Mouse (Mus musculus): ENCODE measurements around the gene Mid1. TPM values are rescaled to one million over a fixed set of nuclear protein-coding genes. Genes with fewer than 3 reads are reported as not detected.

Mid1 gene
- polyA plus RNA-seq, 1 experiment = 7.6 TPM

- TF ChIP-seq POLR2A (IDR thresholded peaks at IDR 0.05; ENCODE audit: extremely low read depth, insufficient read depth, low read length) (no peak), CTCF (IDR thresholded peaks at IDR 0.05; ENCODE audit: extremely low read depth, insufficient read depth, low read length) (no peak)
- Histone ChIP-seq H3K4me3 (ENCODE audit: insufficient read depth, low read length) (no peak overlapping the region), H3K4me1 (ENCODE audit: control insufficient read depth, insufficient read depth, low read length) (no peaks in the 10 kb centered on the region), H3K27ac (ENCODE audit: insufficient read depth, low read length) (no peak overlapping the region)
These were observed 214.4 kb downstream of the Mid1 start for GRCm38 (mm10) chrX:169899227-169899950.

GRCm38 (mm10) chrX:169902860-169903259 is 217.9 kb downstream of the Mid1 start:
- Histone ChIP-seq H3K27ac (ENCODE audit: insufficient read depth, low read length) (no peak overlapping the region), H3K4me1 (ENCODE audit: control insufficient read depth, insufficient read depth, low read length) (no peaks in the 10 kb centered on the region), H3K4me3 (ENCODE audit: insufficient read depth, low read length) (no peak overlapping the region)
- no peak for TF ChIP-seq POLR2A (IDR thresholded peaks at IDR 0.05; ENCODE audit: extremely low read depth, insufficient read depth, low read length)
- TF ChIP-seq CTCF (IDR thresholded peaks at IDR 0.05; ENCODE audit: extremely low read depth, insufficient read depth, low read length) = no peak

- TF ChIP-seq POLR2A (IDR thresholded peaks at IDR 0.05; ENCODE audit: extremely low read depth, insufficient read depth, low read length) = no peak
- TF ChIP-seq CTCF (IDR thresholded peaks at IDR 0.05; ENCODE audit: extremely low read depth, insufficient read depth, low read length) = no peak
These were observed 218.7 kb downstream of the Mid1 start for GRCm38 (mm10) chrX:169903656-169904055.

GRCm38 (mm10) chrX:169906054-169906508 is 221.1 kb downstream of the Mid1 start:
- H3K4me3 ChIP-seq (ENCODE audit: insufficient read depth, low read length) = no peak overlapping the region
- no peaks in the 10 kb centered on the region for H3K4me1 ChIP-seq (ENCODE audit: control insufficient read depth, insufficient read depth, low read length)
- no peak overlapping the region for H3K27ac ChIP-seq (ENCODE audit: insufficient read depth, low read length)
- no peak for TF ChIP-seq CTCF (IDR thresholded peaks at IDR 0.05; ENCODE audit: extremely low read depth, insufficient read depth, low read length)
- no peak for TF ChIP-seq POLR2A (IDR thresholded peaks at IDR 0.05; ENCODE audit: extremely low read depth, insufficient read depth, low read length)

More at GRCm38 (mm10) chrX:169903656-169904055, 218.7 kb downstream of the Mid1 start:
- H3K4me3 ChIP-seq (ENCODE audit: insufficient read depth, low read length) = no peak overlapping the region
- H3K4me1 ChIP-seq (ENCODE audit: control insufficient read depth, insufficient read depth, low read length) = no peaks in the 10 kb centered on the region
- no peak overlapping the region for H3K27ac ChIP-seq (ENCODE audit: insufficient read depth, low read length)

DNA sequence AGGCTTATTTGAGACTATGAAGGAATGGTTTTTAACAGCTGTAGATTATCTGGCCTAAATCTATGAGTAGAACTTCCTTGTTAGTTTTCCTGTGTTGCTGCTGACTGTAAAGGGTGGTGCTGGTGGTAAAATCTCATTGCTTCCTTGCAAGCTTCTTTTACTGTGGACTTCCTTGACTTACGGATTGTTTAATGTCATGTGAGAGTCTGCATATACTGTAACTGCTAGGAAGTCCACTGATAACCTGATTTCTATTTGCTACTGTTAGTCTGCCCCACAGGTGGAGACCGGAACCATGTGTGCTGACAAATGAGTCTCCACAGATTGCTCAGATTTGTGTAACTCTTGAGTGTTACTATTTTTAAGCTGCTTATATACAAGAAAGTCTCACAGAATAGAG is 224.9 kb downstream of the Mid1 start:
- no peak overlapping the region for H3K27ac ChIP-seq (ENCODE audit: insufficient read depth, low read length)
- no peak overlapping the region for H3K4me3 ChIP-seq (ENCODE audit: insufficient read depth, low read length)
- H3K4me1 ChIP-seq (ENCODE audit: control insufficient read depth, insufficient read depth, low read length) = no peaks in the 10 kb centered on the region
- TF ChIP-seq CTCF (IDR thresholded peaks at IDR 0.05; ENCODE audit: extremely low read depth, insufficient read depth, low read length) (no peak), POLR2A (IDR thresholded peaks at IDR 0.05; ENCODE audit: extremely low read depth, insufficient read depth, low read length) (no peak)

GRCm38 (mm10) chrX:169915738-169916137 is 230.7 kb downstream of the Mid1 start:
- no peak for TF ChIP-seq CTCF (IDR thresholded peaks at IDR 0.05; ENCODE audit: extremely low read depth, insufficient read depth, low read length)
- no peak for TF ChIP-seq POLR2A (IDR thresholded peaks at IDR 0.05; ENCODE audit: extremely low read depth, insufficient read depth, low read length)
- Histone ChIP-seq H3K4me1 (ENCODE audit: control insufficient read depth, insufficient read depth, low read length) (no peaks in the 10 kb centered on the region), H3K27ac (ENCODE audit: insufficient read depth, low read length) (no peak overlapping the region), H3K4me3 (ENCODE audit: insufficient read depth, low read length) (no peak overlapping the region)

DNA sequence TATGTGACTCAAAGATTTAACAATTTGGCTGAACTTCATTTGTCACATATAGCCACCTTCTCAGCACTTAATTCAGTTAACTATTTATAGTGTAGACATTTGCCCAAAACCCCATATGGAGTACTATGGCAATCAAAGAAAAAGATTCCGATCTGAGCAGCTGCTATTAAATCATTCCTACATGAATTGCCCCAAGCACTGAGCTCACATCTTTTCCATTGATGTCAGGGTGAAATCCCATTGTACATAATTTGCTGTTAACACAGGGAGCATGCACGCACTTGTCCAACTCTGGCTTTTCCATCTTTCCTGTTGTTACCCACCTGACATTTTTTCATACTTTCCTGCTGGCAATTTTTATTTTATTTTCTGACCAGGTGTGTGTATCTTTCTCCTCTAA is 237.5 kb downstream of the Mid1 start:
- TF ChIP-seq CTCF (IDR thresholded peaks at IDR 0.05; ENCODE audit: extremely low read depth, insufficient read depth, low read length) = no peak
- TF ChIP-seq POLR2A (IDR thresholded peaks at IDR 0.05; ENCODE audit: extremely low read depth, insufficient read depth, low read length) = no peak
- no peak overlapping the region for H3K4me3 ChIP-seq (ENCODE audit: insufficient read depth, low read length)
- no peak overlapping the region for H3K27ac ChIP-seq (ENCODE audit: insufficient read depth, low read length)

DNA sequence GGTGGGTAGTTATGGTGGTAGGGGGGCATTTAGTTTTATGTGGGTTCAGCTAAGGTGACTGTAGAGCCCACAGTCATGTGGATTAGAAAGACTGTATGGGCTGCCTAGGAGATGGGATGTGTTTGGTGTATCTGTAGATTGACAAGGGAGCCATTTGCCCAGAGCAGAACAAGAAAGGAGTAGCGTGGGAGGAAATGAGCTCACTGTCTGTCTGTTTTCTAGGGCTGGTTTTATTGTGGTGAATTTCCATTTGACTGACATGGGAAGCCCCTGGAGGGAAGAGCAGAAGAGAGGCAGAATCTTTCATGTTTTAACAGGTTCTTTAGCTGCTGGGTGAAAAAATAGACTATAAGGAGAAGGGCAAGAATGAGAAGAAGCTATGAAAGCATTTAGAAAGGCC is 238.4 kb downstream of the Mid1 start:
- no peak for TF ChIP-seq POLR2A (IDR thresholded peaks at IDR 0.05; ENCODE audit: extremely low read depth, insufficient read depth, low read length)
- no peak for TF ChIP-seq CTCF (IDR thresholded peaks at IDR 0.05; ENCODE audit: extremely low read depth, insufficient read depth, low read length)
- Histone ChIP-seq H3K27ac (ENCODE audit: insufficient read depth, low read length) (no peak overlapping the region), H3K4me1 (ENCODE audit: control insufficient read depth, insufficient read depth, low read length) (no peaks in the 10 kb centered on the region), H3K4me3 (ENCODE audit: insufficient read depth, low read length) (no peak overlapping the region)

More for the DNA sequence above, 237.5 kb downstream of the Mid1 start:
- H3K4me1 ChIP-seq (ENCODE audit: control insufficient read depth, insufficient read depth, low read length) = no peaks in the 10 kb centered on the region

DNA sequence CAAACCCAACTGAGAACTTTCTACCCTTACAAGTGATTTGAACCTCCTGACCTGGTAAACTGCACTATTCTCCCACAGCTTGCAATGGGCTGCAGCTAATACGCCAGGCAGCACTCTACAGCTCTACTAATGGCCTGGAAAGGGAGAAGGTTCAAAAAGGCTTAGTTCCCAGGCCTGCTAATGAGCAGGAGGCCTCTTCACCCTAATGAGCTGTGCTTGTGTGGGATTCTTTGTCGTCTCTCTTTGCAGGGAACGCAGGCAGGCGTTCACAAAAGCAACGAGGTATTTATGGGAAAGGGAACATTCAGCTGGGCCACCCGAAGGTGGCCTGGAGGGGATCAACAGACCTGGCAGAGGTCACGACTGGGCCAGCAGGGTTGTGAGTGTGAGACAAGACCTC is 240.6 kb downstream of the Mid1 start:
- TF ChIP-seq CTCF (IDR thresholded peaks at IDR 0.05; ENCODE audit: extremely low read depth, insufficient read depth, low read length) = no peak
- H3K4me3 ChIP-seq (ENCODE audit: insufficient read depth, low read length) = no peak overlapping the region
- H3K4me1 ChIP-seq (ENCODE audit: control insufficient read depth, insufficient read depth, low read length) = no peaks in the 10 kb centered on the region
- no peak overlapping the region for H3K27ac ChIP-seq (ENCODE audit: insufficient read depth, low read length)

- peak overlapping the region; percentile 13; the same call in 1 of the 2 replicates for H3K4me3 ChIP-seq (ENCODE audit: insufficient read depth, low read length)
- TF ChIP-seq CTCF (IDR thresholded peaks at IDR 0.05; ENCODE audit: extremely low read depth, insufficient read depth, low read length) (no peak), POLR2A (IDR thresholded peaks at IDR 0.05; ENCODE audit: extremely low read depth, insufficient read depth, low read length) (no peak)
- no peaks in the 10 kb centered on the region for H3K4me1 ChIP-seq (ENCODE audit: control insufficient read depth, insufficient read depth, low read length)
- no peak overlapping the region for H3K27ac ChIP-seq (ENCODE audit: insufficient read depth, low read length)
These were observed 242.3 kb downstream of the Mid1 start for GRCm38 (mm10) chrX:169927110-169927817.
